In the genomic region with DNA sequence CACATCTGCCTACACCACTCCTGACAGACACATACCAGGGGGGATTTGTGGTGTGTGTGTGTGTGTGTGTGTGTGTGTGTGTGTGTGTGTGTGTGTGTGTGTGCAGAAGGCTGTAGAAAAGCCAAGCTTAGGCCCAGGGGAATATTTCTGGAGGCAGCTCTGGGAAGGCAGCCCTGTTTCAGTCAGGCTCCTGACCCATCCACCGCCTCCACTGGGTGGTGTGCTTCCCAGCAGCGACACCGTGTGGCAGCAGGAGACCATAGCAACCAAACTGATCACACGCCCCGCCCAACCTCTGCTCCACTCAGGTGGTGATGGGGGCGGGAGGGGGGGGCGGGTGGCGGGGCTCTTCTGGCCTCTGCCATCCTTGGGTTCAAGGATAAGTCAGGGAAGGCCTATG, we compare ENCODE assay signal across 9 mouse cellular contexts. TPM values are rescaled to one million over a fixed set of nuclear protein-coding genes. Genes with fewer than 3 reads are reported as not detected.
DNase-seq lines count a peak whose midpoint lies in the region; ATAC-seq and TF ChIP-seq lines count a peak whose summit lies in the region.
"Had no signal": no experiment of that assay in that cellular context is flagged by ENCODE, and none has a peak within 500 bp of the region (broad histone marks: within the 10 kb centered on the region; RNA-seq: fewer than 3 reads in every experiment).

No protein-coding gene starts in this region.

- H3K4me3 ChIP-seq in gastrocnemius, adult 2 months, result no peak overlapping the region
- no peak overlapping the region for H3K4me3 ChIP-seq in intestine, embryonic 14.5 days (ENCODE audit: low read depth, low read length)
- no peak overlapping the region for H3K4me3 ChIP-seq in midbrain, embryonic 15.5 days
- H3K4me3 ChIP-seq: embryonic facial prominence, embryonic 12.5 days had no signal

- intact Hi-C loops in gastrocnemius, adult 2 months (cut with DNase I), result loop anchor here (1.0 to 10.0 kb wide), 3 partner anchors 100 to 335 kb away; no protein-coding TSS in a partner anchor
- intact Hi-C loops in left cerebral cortex, postnatal 36 days (cut with DNase I), result loop anchor here (2.0 to 10.0 kb wide), 2 partner anchors 111 to 325 kb away; a partner anchor contains a TSS

- H3K27ac ChIP-seq in gastrocnemius, adult 2 months, result peak overlapping the region; percentile 84
- no peak overlapping the region for H3K27ac ChIP-seq in intestine, embryonic 14.5 days (ENCODE audit: low read depth)
- peak overlapping the region; percentile 61; the same call in 1 of the 2 replicates for H3K27ac ChIP-seq in midbrain, embryonic 15.5 days
- H3K27ac ChIP-seq: embryonic facial prominence, embryonic 12.5 days had no signal

- peaks cover 12% of the 10 kb centered on the region for H3K36me3 ChIP-seq in intestine, embryonic 14.5 days (ENCODE audit: control insufficient read depth, insufficient read depth, low read length)
- no peaks in the 10 kb centered on the region for H3K36me3 ChIP-seq in midbrain, embryonic 15.5 days (replicated peaks)

- H3K9me3 ChIP-seq in intestine, embryonic 14.5 days (ENCODE audit: control insufficient read depth, low read length), result no peaks in the 10 kb centered on the region
- no peaks in the 10 kb centered on the region for H3K9me3 ChIP-seq in midbrain, embryonic 15.5 days
- H3K9me3 ChIP-seq: embryonic facial prominence, embryonic 12.5 days had no signal

- peaks cover 3% of the 10 kb centered on the region; the same call in 1 of the 2 replicates for H3K4me1 ChIP-seq in intestine, embryonic 14.5 days (replicated peaks; ENCODE audit: control insufficient read depth, insufficient read depth, low read length)
- H3K4me1 ChIP-seq in midbrain, embryonic 15.5 days, result peaks cover 15% of the 10 kb centered on the region

- DNase-seq in urinary bladder, postnatal 25 days (ENCODE audit: low spot score), result peak; percentile 80
- no peak for DNase-seq in urinary bladder, postnatal 10 days (ENCODE audit: low spot score)
- DNase-seq in cerebellum, postnatal 25 days, result peak; percentile 90 to 93
- peak; percentile 88 for DNase-seq in gastrocnemius, adult 2 months
- DNase-seq in intestine, embryonic 14.5 days (ENCODE audit: low spot score), result peak; percentile 81
- DNase-seq in left cerebral cortex, postnatal 36 days (ENCODE audit: low spot score in 2 of 2), result peak; percentile 82 to 83
- peak; percentile 60 to 83 for DNase-seq in spleen, postnatal 10 days (ENCODE audit: low spot score in 2 of 2)

- 2% methylated on average over 6 of the region's 8 CpGs for WGBS in intestine, embryonic 14.5 days
- 4% methylated on average over 7 of the region's 8 CpGs for WGBS in midbrain, embryonic 15.5 days

- no peaks in the 10 kb centered on the region for H3K27me3 ChIP-seq in intestine, embryonic 14.5 days (replicated peaks; ENCODE audit: control insufficient read depth, insufficient read depth, low read length)
- peaks cover 10% of the 10 kb centered on the region; the same call in 1 of the 2 replicates for H3K27me3 ChIP-seq in midbrain, embryonic 15.5 days (replicated peaks)

- H3K9ac ChIP-seq in intestine, embryonic 14.5 days (ENCODE audit: low read length), result no peak overlapping the region
- no peak overlapping the region for H3K9ac ChIP-seq in midbrain, embryonic 15.5 days
- H3K9ac ChIP-seq: embryonic facial prominence, embryonic 12.5 days had no signal

- peak; percentile 80 for TF ChIP-seq CTCF in gastrocnemius, adult 2 months (IDR thresholded peaks at IDR 0.05)

- ATAC-seq in intestine, embryonic 14.5 days (replicated peaks; ENCODE audit: low FRiP score, low TSS enrichment, low read depth), result peak; percentile 45; the same call in 1 of the 2 replicates
- ATAC-seq in midbrain, embryonic 15.5 days (replicated peaks), result peak; percentile 67

- no peak overlapping the region for H3K4me2 ChIP-seq in intestine, embryonic 14.5 days (ENCODE audit: low read length)
- 0 out of 2 replicates have a peak overlapping the region, but pooled peaks have one; percentile 20 for H3K4me2 ChIP-seq in midbrain, embryonic 15.5 days
- H3K4me2 ChIP-seq: embryonic facial prominence, embryonic 12.5 days had no signal

RNA-seq across cellular contexts. Expression of a gene that starts 24.6 kb away (rescaled TPM):
- total RNA-seq in gastrocnemius, adult 2 months (2021), result 10 to 100 TPM; 15.4 to 47.2 TPM
- 6.0 and 7.6 TPM in 2 replicates for polyA plus RNA-seq in intestine, embryonic 14.5 days (2014; fragmentation: Nextera tagmentation; extraction: Ambion mirVana)
- 1 to 10 TPM; 4.6 to 4.9 TPM for total RNA-seq in left cerebral cortex, postnatal 36 days (2021)
- polyA plus RNA-seq in midbrain, embryonic 15.5 days (2015; fragmentation: Nextera tagmentation; extraction: Ambion mirVana), result 1.3 and 2.2 TPM in 2 replicates
